Mouse (Mus musculus): ENCODE measurements around the gene Epha3. TPM values are rescaled to one million over a fixed set of nuclear protein-coding genes. Genes with fewer than 3 reads are reported as not detected.

Gene Epha3
- 0.29 and 2.6 TPM in 2 replicates for polyA plus RNA-seq (2012; rRNA removed; ENCODE audit: low replicate concordance)

DNA sequence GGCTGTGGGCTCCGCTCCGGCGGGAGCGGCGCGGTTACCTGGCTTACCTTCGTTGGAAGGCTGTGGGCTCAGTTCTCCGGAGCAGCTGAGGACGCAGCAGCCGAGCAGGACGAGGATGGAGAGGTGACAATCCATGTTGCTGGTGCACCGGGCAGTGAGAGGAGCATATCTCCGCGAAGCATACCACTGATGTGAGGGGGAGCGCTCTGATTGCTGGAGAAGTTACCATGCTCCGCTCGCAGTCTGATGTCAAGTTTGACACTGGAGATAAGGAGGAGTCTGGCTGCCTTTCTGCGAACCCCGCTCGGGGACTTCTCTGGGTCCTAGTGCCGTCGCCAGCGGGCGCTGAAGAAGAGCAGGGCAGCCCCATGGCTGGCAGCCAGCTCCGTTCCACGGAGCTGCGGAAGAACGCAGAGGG lies at the start of gene Epha3:
Gene Epha3, minus strand, starts transcription at position 263 of the 418 bp plus-strand sequence.

Data from subcutaneous adipose tissue, adult 2 months (tissue).